Mouse (Mus musculus): Measurements from ENCODE around the gene Krt14. TPM values are rescaled to one million over a fixed set of nuclear protein-coding genes. Genes with fewer than 3 reads are reported as not detected.

Krt14 gene
- polyA plus RNA-seq (2014; fragmentation: Illumina TruSeq; extraction: RNeasy Lipid Tissue Mini Kit (QIAGEN cat#74804); ENCODE audit: low read depth, low replicate concordance): not detected

GRCm38 (mm10) chr11:100207498-100207897 is at the start of gene Krt14:
TSS of gene Krt14 (minus strand) at chr11:100207548.

DNA sequence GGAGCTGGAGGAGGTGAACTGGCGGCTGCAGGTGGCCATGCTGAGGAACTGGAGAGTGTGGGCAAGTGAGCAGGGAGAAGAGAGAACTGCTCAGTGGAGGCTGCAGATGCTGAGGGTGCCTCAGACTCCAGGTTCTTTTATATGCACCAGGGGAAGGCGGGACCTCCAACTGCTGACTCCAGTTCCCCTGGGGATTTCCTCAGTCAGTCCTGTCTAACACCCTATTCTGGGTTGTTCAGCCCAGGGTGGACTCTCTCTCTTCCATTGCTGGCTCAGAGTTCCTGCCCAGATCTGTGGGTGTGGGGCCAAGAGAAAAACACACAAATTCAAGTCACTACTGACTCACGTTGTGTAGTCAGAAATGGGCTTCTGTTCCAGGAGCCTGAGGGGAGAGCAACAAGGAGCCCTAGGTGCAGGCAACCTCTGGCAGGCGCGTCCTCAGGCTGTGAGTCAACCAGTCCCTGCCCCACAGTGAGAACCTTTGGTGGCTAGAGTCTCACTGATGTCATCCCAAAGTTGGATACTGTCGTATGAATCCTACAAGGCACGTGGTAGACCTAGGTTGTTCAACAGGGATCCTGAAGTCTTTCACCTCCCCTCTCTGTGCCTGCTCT is 41.6 kb upstream of the Krt14 start, which contains the start of gene Krt16:
Krt16 (minus strand) TSS at position 51 of the 614 bp plus-strand sequence.

DNA sequence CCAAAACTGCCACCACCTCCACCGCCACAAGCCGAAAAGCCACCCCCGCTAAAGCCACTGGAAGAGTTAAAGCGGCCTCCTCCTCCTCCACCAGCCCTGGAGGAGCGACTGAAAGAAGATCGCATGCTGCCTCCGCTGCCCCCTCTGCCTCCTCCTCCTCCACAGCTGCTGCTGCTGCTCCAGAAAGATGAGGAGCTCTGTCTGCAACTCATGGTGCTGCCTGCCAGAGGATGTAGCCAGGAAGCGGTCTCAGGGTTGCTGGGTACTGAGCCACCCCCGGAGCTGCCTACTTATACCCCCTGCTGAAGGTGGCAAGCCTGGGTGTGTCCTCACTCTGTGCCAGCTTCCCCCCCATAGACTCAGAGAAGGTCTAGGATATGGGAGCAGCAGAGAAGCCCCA is 14.4 kb downstream of the Krt14 start, which contains the start of gene Krt9:
Krt9 (minus strand) TSS at position 255 of the 400 bp plus-strand sequence.

Other genes with a start within 250 kb of the Krt14 start
- not detected for gene Krtap29-1, start 228.5 kb downstream of the Krt14 start, polyA plus RNA-seq (2014; fragmentation: Illumina TruSeq; extraction: RNeasy Lipid Tissue Mini Kit (QIAGEN cat#74804); ENCODE audit: low read depth, low replicate concordance)
- gene Krtap16-1, start 221.0 kb downstream of the Krt14 start, polyA plus RNA-seq (2014; fragmentation: Illumina TruSeq; extraction: RNeasy Lipid Tissue Mini Kit (QIAGEN cat#74804); ENCODE audit: low read depth, low replicate concordance): not detected
- gene Krtap17-1, start 213.6 kb downstream of the Krt14 start, polyA plus RNA-seq (2014; fragmentation: Illumina TruSeq; extraction: RNeasy Lipid Tissue Mini Kit (QIAGEN cat#74804); ENCODE audit: low read depth, low replicate concordance): not detected
- not detected for gene Krt33a, start 191.3 kb downstream of the Krt14 start, polyA plus RNA-seq (2014; fragmentation: Illumina TruSeq; extraction: RNeasy Lipid Tissue Mini Kit (QIAGEN cat#74804); ENCODE audit: low read depth, low replicate concordance)
- gene Krt33b, start 177.7 kb downstream of the Krt14 start, polyA plus RNA-seq (2014; fragmentation: Illumina TruSeq; extraction: RNeasy Lipid Tissue Mini Kit (QIAGEN cat#74804); ENCODE audit: low read depth, low replicate concordance): not detected
- not detected for gene Krt34, start 166.0 kb downstream of the Krt14 start, polyA plus RNA-seq (2014; fragmentation: Illumina TruSeq; extraction: RNeasy Lipid Tissue Mini Kit (QIAGEN cat#74804); ENCODE audit: low read depth, low replicate concordance)
- gene Krt31, start 157.0 kb downstream of the Krt14 start, polyA plus RNA-seq (2014; fragmentation: Illumina TruSeq; extraction: RNeasy Lipid Tissue Mini Kit (QIAGEN cat#74804); ENCODE audit: low read depth, low replicate concordance): not detected
- not detected for gene Krt32, start 119.3 kb downstream of the Krt14 start, polyA plus RNA-seq (2014; fragmentation: Illumina TruSeq; extraction: RNeasy Lipid Tissue Mini Kit (QIAGEN cat#74804); ENCODE audit: low read depth, low replicate concordance)
- not detected for gene Krt35, start 111.3 kb downstream of the Krt14 start, polyA plus RNA-seq (2014; fragmentation: Illumina TruSeq; extraction: RNeasy Lipid Tissue Mini Kit (QIAGEN cat#74804); ENCODE audit: low read depth, low replicate concordance)
- gene Krt36, start 101.9 kb downstream of the Krt14 start, polyA plus RNA-seq (2014; fragmentation: Illumina TruSeq; extraction: RNeasy Lipid Tissue Mini Kit (QIAGEN cat#74804); ENCODE audit: low read depth, low replicate concordance): not detected
- gene Krt13, start 86.0 kb downstream of the Krt14 start, polyA plus RNA-seq (2014; fragmentation: Illumina TruSeq; extraction: RNeasy Lipid Tissue Mini Kit (QIAGEN cat#74804); ENCODE audit: low read depth, low replicate concordance): not detected
- not detected for gene Krt15, start 71.6 kb downstream of the Krt14 start, polyA plus RNA-seq (2014; fragmentation: Illumina TruSeq; extraction: RNeasy Lipid Tissue Mini Kit (QIAGEN cat#74804); ENCODE audit: low read depth, low replicate concordance)
- 104 TPM for gene Krt19, start 58.9 kb downstream of the Krt14 start, polyA plus RNA-seq (2014; fragmentation: Illumina TruSeq; extraction: RNeasy Lipid Tissue Mini Kit (QIAGEN cat#74804); ENCODE audit: low read depth, low replicate concordance)
- gene Krt9, start 14.3 kb downstream of the Krt14 start, polyA plus RNA-seq (2014; fragmentation: Illumina TruSeq; extraction: RNeasy Lipid Tissue Mini Kit (QIAGEN cat#74804); ENCODE audit: low read depth, low replicate concordance): not detected
- gene Krt16, start 41.4 kb upstream of the Krt14 start, polyA plus RNA-seq (2014; fragmentation: Illumina TruSeq; extraction: RNeasy Lipid Tissue Mini Kit (QIAGEN cat#74804); ENCODE audit: low read depth, low replicate concordance): not detected
- gene Krt17, start 53.5 kb upstream of the Krt14 start, polyA plus RNA-seq (2014; fragmentation: Illumina TruSeq; extraction: RNeasy Lipid Tissue Mini Kit (QIAGEN cat#74804); ENCODE audit: low read depth, low replicate concordance): not detected
- gene Krt42, start 62.3 kb upstream of the Krt14 start, polyA plus RNA-seq (2014; fragmentation: Illumina TruSeq; extraction: RNeasy Lipid Tissue Mini Kit (QIAGEN cat#74804); ENCODE audit: low read depth, low replicate concordance): not detected
- 1,895 TPM for gene Eif1, start 112.3 kb upstream of the Krt14 start, polyA plus RNA-seq (2014; fragmentation: Illumina TruSeq; extraction: RNeasy Lipid Tissue Mini Kit (QIAGEN cat#74804); ENCODE audit: low read depth, low replicate concordance)
- gene Gast, start 126.9 kb upstream of the Krt14 start, polyA plus RNA-seq (2014; fragmentation: Illumina TruSeq; extraction: RNeasy Lipid Tissue Mini Kit (QIAGEN cat#74804); ENCODE audit: low read depth, low replicate concordance): not detected
- gene Hap1, start 148.6 kb upstream of the Krt14 start, polyA plus RNA-seq (2014; fragmentation: Illumina TruSeq; extraction: RNeasy Lipid Tissue Mini Kit (QIAGEN cat#74804); ENCODE audit: low read depth, low replicate concordance): 0.54 TPM
- 5.2 TPM for gene Jup, start 190.2 kb upstream of the Krt14 start, polyA plus RNA-seq (2014; fragmentation: Illumina TruSeq; extraction: RNeasy Lipid Tissue Mini Kit (QIAGEN cat#74804); ENCODE audit: low read depth, low replicate concordance)
- 0.88 TPM for gene P3h4, start 207.3 kb upstream of the Krt14 start, polyA plus RNA-seq (2014; fragmentation: Illumina TruSeq; extraction: RNeasy Lipid Tissue Mini Kit (QIAGEN cat#74804); ENCODE audit: low read depth, low replicate concordance)
- gene Fkbp10, start 208.1 kb upstream of the Krt14 start, polyA plus RNA-seq (2014; fragmentation: Illumina TruSeq; extraction: RNeasy Lipid Tissue Mini Kit (QIAGEN cat#74804); ENCODE audit: low read depth, low replicate concordance): 0.66 TPM
- 7.8 TPM for gene Nt5c3b, start 234.3 kb upstream of the Krt14 start, polyA plus RNA-seq (2014; fragmentation: Illumina TruSeq; extraction: RNeasy Lipid Tissue Mini Kit (QIAGEN cat#74804); ENCODE audit: low read depth, low replicate concordance)
- 0.69 TPM for gene Klhl10, start 234.4 kb upstream of the Krt14 start, polyA plus RNA-seq (2014; fragmentation: Illumina TruSeq; extraction: RNeasy Lipid Tissue Mini Kit (QIAGEN cat#74804); ENCODE audit: low read depth, low replicate concordance)